ENCODE assay signal across 8 mouse cellular contexts in genomic region chr9:41375984-41376651, GRCm38 (mm10).
A peak's percentile ranks its signal among the peaks of the same experiment; 100 is the strongest.
DNase-seq lines count a peak whose midpoint lies in the region; ATAC-seq lines count a peak whose summit lies in the region.

No protein-coding gene starts in this region.

- H3K4me3 ChIP-seq in kidney, embryonic 14.5 days (ENCODE audit: low read length): peak overlapping the region; percentile 1; the same call in 1 of the 2 replicates
- peak overlapping the region; percentile 13; the same call in 1 of the 2 replicates for H3K4me3 ChIP-seq in intestine, embryonic 15.5 days (replicated peaks)
- peak overlapping the region; percentile 34 for H3K4me3 ChIP-seq in limb, embryonic 15.5 days

- H3K4me1 ChIP-seq in kidney, embryonic 14.5 days (ENCODE audit: control insufficient read depth, insufficient read depth, low read length): peaks cover 21% of the 10 kb centered on the region
- H3K4me1 ChIP-seq in intestine, embryonic 15.5 days (replicated peaks): peaks cover 13% of the 10 kb centered on the region
- H3K4me1 ChIP-seq in limb, embryonic 15.5 days: peaks cover 35% of the 10 kb centered on the region

- no peaks in the 10 kb centered on the region for H3K36me3 ChIP-seq in kidney, embryonic 14.5 days (ENCODE audit: control insufficient read depth, insufficient read depth, low read length)
- no peaks in the 10 kb centered on the region for H3K36me3 ChIP-seq in intestine, embryonic 15.5 days
- H3K36me3 ChIP-seq in limb, embryonic 15.5 days: no peaks in the 10 kb centered on the region

- 12% methylated on average over 24 of the region's 24 CpGs for WGBS in kidney, embryonic 14.5 days
- 16% methylated on average over 24 of the region's 24 CpGs for WGBS in intestine, embryonic 15.5 days
- 10% methylated on average over 24 of the region's 24 CpGs for WGBS in limb, embryonic 15.5 days

- intact Hi-C loops in gastrocnemius, postnatal 14 days (cut with DNase I; ENCODE audit: low total_unique reads): loop anchor here (5.0 kb wide), 1 partner anchor 149 kb away; no protein-coding TSS in a partner anchor

- no peak overlapping the region for H3K27ac ChIP-seq in kidney, embryonic 14.5 days (ENCODE audit: low read depth, low read length)
- no peak overlapping the region; the same call in 1 of the 2 replicates for H3K27ac ChIP-seq in intestine, embryonic 15.5 days
- peak overlapping the region; percentile 76 for H3K27ac ChIP-seq in limb, embryonic 15.5 days

- ATAC-seq in kidney, embryonic 14.5 days (ENCODE audit: low FRiP score, low TSS enrichment): peak; percentile 51; the same call in 1 of the 2 replicates
- no peak for ATAC-seq in intestine, embryonic 15.5 days
- no peak for ATAC-seq in limb, embryonic 15.5 days (ENCODE audit: insufficient number of reproducible peaks, low FRiP score, low TSS enrichment, low read depth)
- no peak for ATAC-seq in monocyte, adult 5-6 weeks (replicated peaks; ENCODE audit: insufficient number of reproducible peaks, low FRiP score, low TSS enrichment, poor library complexity, severe bottlenecking)

- no peaks in the 10 kb centered on the region for H3K9me3 ChIP-seq in kidney, embryonic 14.5 days (ENCODE audit: control insufficient read depth, low read length)
- no peaks in the 10 kb centered on the region for H3K9me3 ChIP-seq in intestine, embryonic 15.5 days
- H3K9me3 ChIP-seq in limb, embryonic 15.5 days: no peaks in the 10 kb centered on the region

- peak overlapping the region; percentile 25; the same call in 1 of the 2 replicates for H3K9ac ChIP-seq in kidney, embryonic 14.5 days (ENCODE audit: low read depth, low read length)
- peak overlapping the region; percentile 5; the same call in 1 of the 2 replicates for H3K9ac ChIP-seq in intestine, embryonic 15.5 days
- H3K9ac ChIP-seq in limb, embryonic 15.5 days: peak overlapping the region; percentile 26

- peak overlapping the region; percentile 31 for H3K4me2 ChIP-seq in kidney, embryonic 14.5 days (replicated peaks; ENCODE audit: low read depth, low read length)
- peak overlapping the region; percentile 59 for H3K4me2 ChIP-seq in intestine, embryonic 15.5 days (replicated peaks)
- peak overlapping the region; percentile 56 for H3K4me2 ChIP-seq in limb, embryonic 15.5 days

- H3K27me3 ChIP-seq in kidney, embryonic 14.5 days (ENCODE audit: control insufficient read depth, insufficient read depth, low read length): no peaks in the 10 kb centered on the region
- H3K27me3 ChIP-seq in intestine, embryonic 15.5 days (replicated peaks): no peaks in the 10 kb centered on the region
- no peaks in the 10 kb centered on the region for H3K27me3 ChIP-seq in limb, embryonic 15.5 days

- DNase-seq in kidney, adult 18-20 months: no peak
- peak; percentile 64 for DNase-seq in embryo, embryonic 10 days (ENCODE audit: low spot score)
- peak; percentile 43 for DNase-seq in gastrocnemius, postnatal 14 days
- peak; percentile 89 for DNase-seq in right cerebral cortex, adult 18-20 months
